Mouse (Mus musculus): ENCODE data around the gene Abca7. TPM values are rescaled to one million over a fixed set of nuclear protein-coding genes. Genes with fewer than 3 reads are reported as not detected.

Abca7 gene
- polyA plus RNA-seq, 1 experiment, result 3.5 TPM

DNA sequence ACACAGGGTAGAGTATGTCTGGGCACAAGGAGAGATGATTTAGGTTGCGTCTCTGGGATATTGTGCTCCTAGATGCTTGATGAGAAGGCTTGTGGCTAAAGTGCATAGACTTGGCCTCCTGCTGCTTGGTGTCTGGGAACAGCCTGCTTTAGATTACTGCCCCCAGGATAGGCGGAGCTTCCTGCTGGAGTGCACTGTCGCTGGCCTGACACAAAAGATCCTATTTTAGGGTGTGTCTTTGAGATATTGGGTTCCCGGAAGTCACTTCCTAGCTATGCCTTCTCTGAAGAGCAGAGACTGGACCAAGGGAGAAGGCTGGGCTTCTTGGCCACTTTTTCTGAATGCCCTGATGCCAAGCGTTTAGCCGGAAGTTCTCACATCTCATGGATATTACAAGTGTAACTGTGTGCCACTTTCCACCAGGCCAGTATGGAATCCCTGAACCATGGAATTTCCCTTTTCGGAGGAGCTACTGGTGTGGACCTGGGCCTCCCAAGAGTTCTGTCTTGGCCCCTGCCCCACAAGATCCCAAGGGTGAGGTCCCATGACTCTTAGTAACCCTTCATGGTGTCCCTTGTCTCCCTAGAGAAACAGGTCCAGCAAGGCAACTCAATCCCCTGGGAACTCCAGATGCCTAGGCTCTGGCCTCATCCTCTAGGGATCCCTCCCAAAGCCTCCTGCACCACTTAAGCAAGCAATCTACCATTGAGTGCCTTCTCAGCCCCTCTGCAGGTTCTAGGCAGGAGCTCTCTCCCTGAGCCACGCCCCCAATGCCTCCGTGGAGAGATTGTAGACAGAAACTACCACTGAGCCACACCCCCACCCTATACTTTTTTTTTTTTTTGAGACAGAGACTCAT lies 7.3 kb downstream of the Abca7 start:
- TF ChIP-seq CTCF (IDR thresholded peaks at IDR 0.05; ENCODE audit: borderline replicate concordance, insufficient read depth, low read length), result no peak
- TF ChIP-seq POLR2A (IDR thresholded peaks at IDR 0.05; ENCODE audit: low read depth, low read length), result no peak
- H3K4me3 ChIP-seq (ENCODE audit: insufficient read depth, low read length), result no peak overlapping the region
- no peak overlapping the region for H3K27ac ChIP-seq (ENCODE audit: insufficient read depth, low read length)

GRCm38 (mm10) chr10:80004233-80004705 lies 8.0 kb downstream of the Abca7 start:
- no peak for TF ChIP-seq POLR2A (IDR thresholded peaks at IDR 0.05; ENCODE audit: low read depth, low read length)
- TF ChIP-seq CTCF (IDR thresholded peaks at IDR 0.05; ENCODE audit: borderline replicate concordance, insufficient read depth, low read length), result no peak
- H3K4me1 ChIP-seq (ENCODE audit: control insufficient read depth, insufficient read depth, low read length), result no peaks in the 10 kb centered on the region

More for the DNA sequence above, 7.3 kb downstream of the Abca7 start:
- H3K4me1 ChIP-seq (ENCODE audit: control insufficient read depth, insufficient read depth, low read length), result no peaks in the 10 kb centered on the region

DNA sequence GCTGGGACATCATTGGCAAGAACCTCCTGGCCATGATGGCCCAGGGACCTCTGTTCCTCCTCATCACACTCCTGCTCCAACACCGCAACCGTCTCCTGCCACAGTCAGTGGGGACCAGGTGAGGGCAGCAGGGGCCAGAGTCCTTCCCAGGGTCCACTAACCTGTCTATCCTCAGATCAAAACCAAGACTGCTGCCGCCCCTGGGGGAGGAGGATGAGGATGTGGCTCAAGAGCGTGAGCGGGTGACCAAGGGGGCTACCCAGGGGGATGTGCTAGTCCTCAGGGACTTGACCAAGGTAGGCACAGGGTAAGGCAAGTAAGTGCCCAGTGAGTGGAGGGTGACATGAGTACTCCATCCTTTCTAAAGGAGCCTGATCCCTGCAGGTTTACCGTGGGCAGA lies 15.4 kb downstream of the Abca7 start:
- TF ChIP-seq POLR2A (IDR thresholded peaks at IDR 0.05; ENCODE audit: low read depth, low read length), result no peak
- TF ChIP-seq CTCF (IDR thresholded peaks at IDR 0.05; ENCODE audit: borderline replicate concordance, insufficient read depth, low read length), result no peak

More at GRCm38 (mm10) chr10:80004233-80004705, 8.0 kb downstream of the Abca7 start:
- no peak overlapping the region for H3K4me3 ChIP-seq (ENCODE audit: insufficient read depth, low read length)
- no peak overlapping the region for H3K27ac ChIP-seq (ENCODE audit: insufficient read depth, low read length)

DNA sequence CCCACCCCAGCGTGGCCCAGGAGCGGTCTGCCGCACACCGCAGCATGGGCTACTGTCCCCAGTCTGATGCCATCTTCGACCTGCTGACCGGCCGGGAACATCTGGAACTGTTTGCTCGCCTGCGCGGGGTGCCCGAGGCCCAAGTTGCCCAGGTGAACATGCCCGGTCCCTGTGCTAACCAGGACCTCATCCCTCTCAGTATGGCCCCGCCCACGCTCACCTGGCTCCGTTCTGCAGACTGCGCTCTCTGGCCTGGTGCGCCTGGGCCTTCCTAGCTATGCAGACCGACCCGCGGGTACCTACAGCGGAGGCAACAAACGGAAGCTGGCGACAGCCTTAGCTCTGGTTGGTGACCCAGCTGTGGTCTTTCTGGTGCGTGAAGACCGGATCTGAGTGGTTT lies 17.3 kb downstream of the Abca7 start:
- TF ChIP-seq CTCF (IDR thresholded peaks at IDR 0.05; ENCODE audit: borderline replicate concordance, insufficient read depth, low read length), result no peak
- no peak for TF ChIP-seq POLR2A (IDR thresholded peaks at IDR 0.05; ENCODE audit: low read depth, low read length)
- Histone ChIP-seq H3K4me3 (ENCODE audit: insufficient read depth, low read length) (no peak overlapping the region), H3K4me1 (ENCODE audit: control insufficient read depth, insufficient read depth, low read length) (no peaks in the 10 kb centered on the region), H3K27ac (ENCODE audit: insufficient read depth, low read length) (no peak overlapping the region)

More for the DNA sequence above, 15.4 kb downstream of the Abca7 start:
- H3K4me3 ChIP-seq (ENCODE audit: insufficient read depth, low read length), result no peak overlapping the region
- H3K4me1 ChIP-seq (ENCODE audit: control insufficient read depth, insufficient read depth, low read length), result no peaks in the 10 kb centered on the region
- no peak overlapping the region for H3K27ac ChIP-seq (ENCODE audit: insufficient read depth, low read length)

- no peaks in the 10 kb centered on the region for H3K4me1 ChIP-seq (ENCODE audit: control insufficient read depth, insufficient read depth, low read length)
- H3K4me3 ChIP-seq (ENCODE audit: insufficient read depth, low read length), result no peak overlapping the region
Observed at GRCm38 (mm10) chr10:80014484-80015290, 18.4 kb downstream of the Abca7 start.

DNA sequence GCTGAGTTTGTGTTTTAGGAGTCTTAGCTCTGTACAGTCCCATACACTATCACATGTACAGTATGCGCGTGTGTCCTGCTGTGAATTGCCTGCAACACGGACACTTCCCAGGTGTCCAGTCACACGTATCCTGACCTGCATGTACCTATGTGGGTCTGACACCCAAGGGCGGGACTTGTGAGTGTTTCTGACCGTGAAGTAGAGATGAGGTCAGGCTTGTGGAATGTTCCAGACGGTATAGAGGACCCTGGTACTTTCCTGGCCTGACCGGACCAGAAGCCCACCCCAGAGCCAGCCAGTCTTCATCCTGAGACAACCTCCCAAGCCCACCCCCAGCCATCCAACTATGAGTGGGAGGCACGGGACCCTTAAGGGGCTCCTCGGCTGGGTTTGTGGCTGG lies 19.3 kb downstream of the Abca7 start:
- no peak overlapping the region for H3K27ac ChIP-seq (ENCODE audit: insufficient read depth, low read length)
- TF ChIP-seq CTCF (IDR thresholded peaks at IDR 0.05; ENCODE audit: borderline replicate concordance, insufficient read depth, low read length) (no peak), POLR2A (IDR thresholded peaks at IDR 0.05; ENCODE audit: low read depth, low read length) (no peak)

More at GRCm38 (mm10) chr10:80014484-80015290, 18.4 kb downstream of the Abca7 start:
- TF ChIP-seq POLR2A (IDR thresholded peaks at IDR 0.05; ENCODE audit: low read depth, low read length) (no peak), CTCF (IDR thresholded peaks at IDR 0.05; ENCODE audit: borderline replicate concordance, insufficient read depth, low read length) (peak; percentile 36; the same call in 1 of the 2 replicates)
- no peak overlapping the region for H3K27ac ChIP-seq (ENCODE audit: insufficient read depth, low read length)

GRCm38 (mm10) chr10:80016511-80016910 lies 20.2 kb downstream of the Abca7 start, which contains the start of gene Arhgap45:
TSS of gene Arhgap45 (plus strand) at chr10:80016653.
- no peaks in the 10 kb centered on the region for H3K4me1 ChIP-seq (ENCODE audit: control insufficient read depth, insufficient read depth, low read length)
- H3K4me3 ChIP-seq (ENCODE audit: insufficient read depth, low read length), result no peak within 1 kb of the TSS
- TF ChIP-seq POLR2A (IDR thresholded peaks at IDR 0.05; ENCODE audit: low read depth, low read length) (no peak), CTCF (IDR thresholded peaks at IDR 0.05; ENCODE audit: borderline replicate concordance, insufficient read depth, low read length) (no peak)
- H3K27ac ChIP-seq (ENCODE audit: insufficient read depth, low read length), result no peak within 1 kb of the TSS

More for the DNA sequence above, 19.3 kb downstream of the Abca7 start:
- no peak overlapping the region for H3K4me3 ChIP-seq (ENCODE audit: insufficient read depth, low read length)
- H3K4me1 ChIP-seq (ENCODE audit: control insufficient read depth, insufficient read depth, low read length), result no peaks in the 10 kb centered on the region

- Histone ChIP-seq H3K4me3 (ENCODE audit: insufficient read depth, low read length) (no peak overlapping the region), H3K27ac (ENCODE audit: insufficient read depth, low read length) (no peak overlapping the region), H3K4me1 (ENCODE audit: control insufficient read depth, insufficient read depth, low read length) (no peaks in the 10 kb centered on the region)
- no peak for TF ChIP-seq POLR2A (IDR thresholded peaks at IDR 0.05; ENCODE audit: low read depth, low read length)
Observed at GRCm38 (mm10) chr10:80016931-80017330, 20.6 kb downstream of the Abca7 start.

DNA sequence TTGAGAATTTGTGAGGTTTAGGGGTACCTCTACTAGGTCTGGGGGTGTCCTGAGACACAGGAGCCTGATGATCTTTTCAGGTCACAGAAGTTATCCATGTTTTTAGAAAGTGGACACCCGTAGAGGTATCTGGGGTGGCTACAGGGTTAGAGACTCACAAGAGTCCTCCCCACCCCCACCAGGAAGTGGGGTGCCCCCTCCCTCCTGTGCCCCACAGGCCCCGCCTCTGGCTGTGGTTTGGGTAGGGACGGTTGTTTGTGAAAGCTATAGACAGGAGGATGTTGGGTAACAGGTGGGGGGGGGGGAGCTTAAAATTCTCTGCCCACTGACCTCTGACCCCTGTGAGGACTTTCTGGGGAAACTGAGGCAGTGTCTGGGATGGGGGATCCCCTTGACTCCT lies 21.1 kb downstream of the Abca7 start:
- TF ChIP-seq POLR2A (IDR thresholded peaks at IDR 0.05; ENCODE audit: low read depth, low read length) (no peak), CTCF (IDR thresholded peaks at IDR 0.05; ENCODE audit: borderline replicate concordance, insufficient read depth, low read length) (no peak)
- H3K27ac ChIP-seq (ENCODE audit: insufficient read depth, low read length), result no peak overlapping the region
- H3K4me1 ChIP-seq (ENCODE audit: control insufficient read depth, insufficient read depth, low read length), result no peaks in the 10 kb centered on the region
- no peak overlapping the region for H3K4me3 ChIP-seq (ENCODE audit: insufficient read depth, low read length)

Data from embryonic fibroblast, embryonic 13.5 days (primary cell).